Mouse (Mus musculus) embryonic fibroblast, embryonic 13.5 days (primary cell): Measurements from ENCODE around the gene 3110040M04Rik.

Source experiments
- CTCF ChIP-seq: IDR thresholded peaks from 2 replicates; pipeline ENCODE4 v1.5.1; 2011; ENCODE audit warnings: mild to moderate bottlenecking, control low read depth, low read length, moderate library complexity, borderline replicate concordance; ENCODE audit not compliant: insufficient read depth
- POLR2A ChIP-seq: IDR thresholded peaks from 2 replicates; pipeline ENCODE4 v1.6.1; 2011; ENCODE audit warnings: low read depth, mild to moderate bottlenecking, control low read depth, low read length, moderate library complexity

- no peak for TF ChIP-seq POLR2A
- no peak for TF ChIP-seq CTCF
Observed at GRCm38 (mm10) chr1:151158857-151159510, 44.9 kb upstream of the 3110040M04Rik start.
